Mouse (Mus musculus) heart, adult 18-20 months (tissue): ENCODE measurements around the gene Atxn7l1. TPM values are rescaled to one million over a fixed set of nuclear protein-coding genes. Genes with fewer than 3 reads are reported as not detected.

Experiments used
- DNase-seq, 2 experiments: peaks; one replicate each; pipeline ENCODE4 v3.0.0; 2021 to 2022; ENCODE audit warnings: mixed read lengths in 1 of 2
- total RNA-seq, 2 experiments: library from RNA; stranded (reverse); gene quantifications; 2 replicates each; pipeline ENCODE4 v1.2.3; 2021

Atxn7l1 gene
- total RNA-seq, 2 experiments from 2014 or later: 16.9 to 17.4 TPM

GRCm38 (mm10) chr12:33322547-33322946 lies 175.1 kb downstream of the Atxn7l1 start:
- DNase-seq: no peak

GRCm38 (mm10) chr12:33323821-33324220 lies 176.3 kb downstream of the Atxn7l1 start:
- DNase-seq: no peak

GRCm38 (mm10) chr12:33325424-33325823 lies 177.9 kb downstream of the Atxn7l1 start:
- DNase-seq: no peak

GRCm38 (mm10) chr12:33332046-33332445 lies 184.6 kb downstream of the Atxn7l1 start:
- no peak for DNase-seq

GRCm38 (mm10) chr12:33332796-33333195 lies 185.3 kb downstream of the Atxn7l1 start:
- no peak for DNase-seq

GRCm38 (mm10) chr12:33333914-33334313 lies 186.4 kb downstream of the Atxn7l1 start:
- peak; percentile 83 to 92 for DNase-seq

GRCm38 (mm10) chr12:33334511-33334910 lies 187.0 kb downstream of the Atxn7l1 start:
- no peak for DNase-seq

- no peak for DNase-seq
These were observed 187.5 kb downstream of the Atxn7l1 start for GRCm38 (mm10) chr12:33334951-33335350.

- DNase-seq: no peak
These were observed 187.9 kb downstream of the Atxn7l1 start for GRCm38 (mm10) chr12:33335410-33335809.

GRCm38 (mm10) chr12:33336561-33337125 lies 189.2 kb downstream of the Atxn7l1 start:
- DNase-seq: no peak

GRCm38 (mm10) chr12:33337289-33337688 lies 189.8 kb downstream of the Atxn7l1 start:
- DNase-seq: no peak

- no peak for DNase-seq
These were observed 190.7 kb downstream of the Atxn7l1 start for GRCm38 (mm10) chr12:33338170-33338569.

- no peak for DNase-seq
These were observed 192.3 kb downstream of the Atxn7l1 start for GRCm38 (mm10) chr12:33339822-33340221.

- no peak for DNase-seq
These were observed 193.2 kb downstream of the Atxn7l1 start for GRCm38 (mm10) chr12:33340698-33341097.

- DNase-seq: no peak
These were observed 193.9 kb downstream of the Atxn7l1 start for GRCm38 (mm10) chr12:33341351-33341892.

GRCm38 (mm10) chr12:33344970-33345772 lies 197.7 kb downstream of the Atxn7l1 start:
- no peak for DNase-seq

GRCm38 (mm10) chr12:33345773-33346435 lies 198.4 kb downstream of the Atxn7l1 start:
- DNase-seq: no peak

GRCm38 (mm10) chr12:33352671-33353070 lies 205.2 kb downstream of the Atxn7l1 start:
- no peak for DNase-seq

GRCm38 (mm10) chr12:33358345-33358744 lies 210.9 kb downstream of the Atxn7l1 start:
- DNase-seq: no peak

GRCm38 (mm10) chr12:33359209-33359608 lies 211.7 kb downstream of the Atxn7l1 start:
- no peak for DNase-seq

- DNase-seq: no peak
These were observed 212.5 kb downstream of the Atxn7l1 start for GRCm38 (mm10) chr12:33359878-33360482.

GRCm38 (mm10) chr12:33360729-33361128 lies 213.2 kb downstream of the Atxn7l1 start:
- DNase-seq: peak; percentile 65 to 78
